Mouse (Mus musculus): ENCODE data around the gene Tnfsf18. TPM values are rescaled to one million over a fixed set of nuclear protein-coding genes. Genes with fewer than 3 reads are reported as not detected.

The Tnfsf18 gene
- total RNA-seq (2014; fragmentation: Nextera tagmentation): not detected in 2 replicates
- total RNA-seq (2017): not detected in 2 replicates
- polyA plus RNA-seq (2012): not detected in 2 replicates

DNA sequence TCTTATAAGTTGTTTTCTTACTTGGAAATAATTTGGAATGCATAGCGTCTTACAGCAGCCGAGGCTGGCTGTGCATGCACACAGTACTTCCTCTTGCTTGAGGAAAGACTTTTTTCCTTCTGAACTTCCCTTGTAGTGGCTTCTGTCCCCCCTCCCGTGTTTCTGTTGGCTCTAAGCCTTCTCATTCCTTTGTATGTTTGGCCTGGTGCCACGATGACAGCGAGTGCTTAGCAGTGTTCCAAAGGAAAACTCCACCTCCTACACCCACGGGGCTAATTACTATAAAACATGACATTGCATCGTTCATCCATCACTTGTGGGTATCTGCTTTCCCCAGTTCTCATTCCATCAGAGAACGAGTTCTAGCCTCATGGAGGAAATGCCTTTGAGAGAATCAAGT, at the start of gene Tnfsf18:
Gene Tnfsf18, plus strand, starts transcription at position 313 of the 400 bp plus-strand sequence.
- no peaks in the 10 kb centered on the region for H3K4me1 ChIP-seq (ENCODE audit: insufficient read depth, low read depth, low read length)
- H3K9me3 ChIP-seq (replicated peaks): no peaks in the 10 kb centered on the region
- ATAC-seq (ENCODE audit: extremely low read depth, insufficient number of reproducible peaks, low FRiP score, poor library complexity, severe bottlenecking): no peak
- no peaks in the 10 kb centered on the region for H3K27me3 ChIP-seq (ENCODE audit: insufficient read depth, low read length)
- no peak within 1 kb of the TSS for H3K4me3 ChIP-seq (ENCODE audit: low read depth, low read length)
- no peak for DNase-seq (ENCODE audit: low spot score)
- H3K36me3 ChIP-seq (replicated peaks): no peaks in the 10 kb centered on the region
- TF ChIP-seq POLR2AphosphoS5 (IDR thresholded peaks at IDR 0.05; ENCODE audit: insufficient replicate concordance, low read depth, low read length) (no peak), CTCF (IDR thresholded peaks at IDR 0.05; ENCODE audit: low read depth, low read length) (no peak), GATA1 (IDR thresholded peaks at IDR 0.05; ENCODE audit: borderline replicate concordance, low read length) (no peak), GATA2 (IDR thresholded peaks at IDR 0.05; ENCODE audit: borderline replicate concordance, low read depth, low read length) (no peak), TAL1 (conservative IDR thresholded peaks at IDR 0.05; ENCODE audit: low read depth, low read length) (no peak)

DNA sequence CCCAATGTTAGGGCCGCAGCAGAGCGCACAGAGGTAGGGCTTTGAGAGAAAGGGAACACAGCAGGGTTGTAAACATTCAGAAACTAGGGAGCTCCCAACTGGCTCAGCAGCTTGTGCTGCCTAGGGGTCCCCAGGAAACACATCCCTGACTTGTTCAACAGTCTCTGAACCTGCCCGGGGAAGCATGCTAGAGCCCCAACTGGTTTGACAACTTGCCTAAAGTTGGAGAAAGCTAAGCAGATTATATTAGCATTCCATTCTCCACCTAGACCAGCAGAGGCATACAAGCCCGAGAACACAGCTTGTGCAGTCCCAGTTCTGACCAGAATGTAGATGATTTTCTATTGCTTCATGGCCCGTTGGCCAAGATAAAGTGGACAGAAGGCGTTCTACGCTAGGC, 49.6 kb upstream of the Tnfsf18 start:
- Histone ChIP-seq H3K9me3 (replicated peaks) (no peaks in the 10 kb centered on the region), H3K4me1 (ENCODE audit: insufficient read depth, low read depth, low read length) (no peaks in the 10 kb centered on the region), H3K36me3 (replicated peaks) (no peaks in the 10 kb centered on the region), H3K4me3 (ENCODE audit: low read depth, low read length) (no peak overlapping the region), H3K27me3 (ENCODE audit: insufficient read depth, low read length) (peaks cover 10% of the 10 kb centered on the region)
- ATAC-seq (ENCODE audit: extremely low read depth, insufficient number of reproducible peaks, low FRiP score, poor library complexity, severe bottlenecking) (no peak), DNase-seq (ENCODE audit: low spot score) (no peak)
- no peak for TF ChIP-seq GATA2 (IDR thresholded peaks at IDR 0.05; ENCODE audit: borderline replicate concordance, low read depth, low read length)
- TF ChIP-seq GATA1 (IDR thresholded peaks at IDR 0.05; ENCODE audit: borderline replicate concordance, low read length): no peak
- no peak for TF ChIP-seq CTCF (IDR thresholded peaks at IDR 0.05; ENCODE audit: low read depth, low read length)

DNA sequence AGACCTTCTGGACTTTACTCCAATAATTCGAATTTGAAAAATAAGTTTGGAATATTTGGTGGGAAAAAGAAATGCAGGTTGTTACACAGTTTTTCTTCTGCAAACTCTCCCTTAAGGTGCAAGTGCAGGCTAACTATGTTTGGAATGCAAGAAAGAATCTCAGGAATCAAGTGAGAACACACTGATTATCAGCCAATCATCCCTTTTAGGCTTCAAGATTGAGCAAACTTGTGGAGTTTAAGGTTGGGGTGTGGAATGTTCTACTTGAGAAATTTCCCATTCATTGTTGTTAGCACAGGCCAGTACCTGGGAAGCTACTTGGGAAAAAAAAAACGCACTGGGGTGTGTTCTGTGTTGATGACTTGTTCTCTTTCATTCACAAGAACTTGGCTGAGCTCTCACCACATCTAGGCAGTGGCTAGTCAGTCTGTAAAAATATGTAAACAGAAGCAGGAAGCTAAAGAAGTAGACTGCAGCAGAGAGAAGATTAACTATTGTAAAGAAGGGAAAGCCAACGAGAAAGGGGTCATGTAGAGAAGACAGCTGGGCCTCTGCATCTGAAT, 42.7 kb upstream of the Tnfsf18 start:
- ATAC-seq (ENCODE audit: extremely low read depth, insufficient number of reproducible peaks, low FRiP score, poor library complexity, severe bottlenecking) (no peak), DNase-seq (ENCODE audit: low spot score) (no peak)
- Histone ChIP-seq H3K4me3 (ENCODE audit: low read depth, low read length) (no peak overlapping the region), H3K4me1 (ENCODE audit: insufficient read depth, low read depth, low read length) (no peaks in the 10 kb centered on the region), H3K27me3 (ENCODE audit: insufficient read depth, low read length) (0 out of 2 replicates have a peak, but pooled peaks cover 6% of the 10 kb centered on the region), H3K36me3 (replicated peaks) (no peaks in the 10 kb centered on the region), H3K9me3 (replicated peaks) (no peaks in the 10 kb centered on the region)
- TF ChIP-seq TAL1 (conservative IDR thresholded peaks at IDR 0.05; ENCODE audit: low read depth, low read length) (no peak), POLR2AphosphoS5 (IDR thresholded peaks at IDR 0.05; ENCODE audit: insufficient replicate concordance, low read depth, low read length) (no peak), CTCF (IDR thresholded peaks at IDR 0.05; ENCODE audit: low read depth, low read length) (no peak), GATA2 (IDR thresholded peaks at IDR 0.05; ENCODE audit: borderline replicate concordance, low read depth, low read length) (no peak), GATA1 (IDR thresholded peaks at IDR 0.05; ENCODE audit: borderline replicate concordance, low read length) (no peak)

DNA sequence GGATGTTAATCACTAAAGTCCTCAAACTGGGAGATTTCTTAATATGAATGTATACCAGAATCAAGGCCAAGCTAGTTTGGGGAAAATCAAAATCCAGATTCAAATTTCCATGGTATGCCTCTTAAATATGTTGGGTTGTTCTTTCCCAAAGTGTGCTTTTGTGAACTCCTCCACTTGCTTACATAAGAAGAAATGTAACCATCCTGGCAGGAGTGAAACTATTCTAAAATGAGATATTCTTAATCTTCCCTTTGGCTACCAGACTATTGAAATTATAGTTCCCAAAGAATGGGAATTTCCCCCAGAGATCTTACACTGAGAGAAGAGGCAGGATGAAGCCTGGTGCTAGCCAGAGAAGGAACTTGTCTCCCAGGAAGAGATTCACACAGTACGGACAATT, 42.2 kb upstream of the Tnfsf18 start:
- Histone ChIP-seq H3K4me1 (ENCODE audit: insufficient read depth, low read depth, low read length) (no peaks in the 10 kb centered on the region), H3K4me3 (ENCODE audit: low read depth, low read length) (no peak overlapping the region), H3K27me3 (ENCODE audit: insufficient read depth, low read length) (0 out of 2 replicates have a peak, but pooled peaks cover 6% of the 10 kb centered on the region), H3K9me3 (replicated peaks) (no peaks in the 10 kb centered on the region), H3K36me3 (replicated peaks) (no peaks in the 10 kb centered on the region)
- DNase-seq (ENCODE audit: low spot score) (no peak), ATAC-seq (ENCODE audit: extremely low read depth, insufficient number of reproducible peaks, low FRiP score, poor library complexity, severe bottlenecking) (no peak)
- no peak for TF ChIP-seq TAL1 (conservative IDR thresholded peaks at IDR 0.05; ENCODE audit: low read depth, low read length)
- TF ChIP-seq CTCF (IDR thresholded peaks at IDR 0.05; ENCODE audit: low read depth, low read length): no peak
- no peak for TF ChIP-seq GATA2 (IDR thresholded peaks at IDR 0.05; ENCODE audit: borderline replicate concordance, low read depth, low read length)
- TF ChIP-seq POLR2AphosphoS5 (IDR thresholded peaks at IDR 0.05; ENCODE audit: insufficient replicate concordance, low read depth, low read length): no peak
- no peak for TF ChIP-seq GATA1 (IDR thresholded peaks at IDR 0.05; ENCODE audit: borderline replicate concordance, low read length)

DNA sequence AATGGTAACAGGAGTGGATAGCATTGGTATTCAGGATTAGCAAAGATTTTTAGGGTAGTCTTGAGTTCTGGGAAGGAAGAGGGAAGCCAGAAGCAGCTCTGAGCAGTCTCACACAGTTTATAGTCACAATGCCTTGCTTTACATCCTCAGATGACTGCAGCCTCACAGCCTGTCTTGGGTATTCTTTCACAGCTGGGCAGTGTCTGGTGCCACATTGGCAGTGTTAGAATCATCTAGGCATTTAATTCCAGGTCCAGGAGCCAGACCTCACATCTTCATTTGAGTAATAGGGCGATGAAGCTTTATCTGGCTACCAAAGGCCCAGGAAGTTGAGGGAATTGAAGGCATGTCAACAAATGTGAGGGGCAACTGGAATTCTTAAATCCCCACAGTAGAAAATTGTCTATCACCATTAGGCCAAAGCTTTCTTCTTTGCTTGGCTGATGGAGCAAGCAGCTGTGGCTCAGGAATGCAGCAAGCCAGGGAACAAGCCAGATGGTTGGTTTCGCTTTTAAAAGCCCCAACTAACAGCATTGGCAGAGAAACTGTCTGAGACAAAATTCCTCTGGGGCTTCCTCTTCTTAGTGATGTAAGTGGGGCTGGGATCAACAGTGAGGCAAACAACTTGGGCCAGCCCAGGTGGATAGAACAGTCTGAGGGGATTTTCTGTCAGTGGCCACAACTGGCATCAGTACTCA, 30.9 kb upstream of the Tnfsf18 start:
- DNase-seq (ENCODE audit: low spot score) (no peak), ATAC-seq (ENCODE audit: extremely low read depth, insufficient number of reproducible peaks, low FRiP score, poor library complexity, severe bottlenecking) (no peak)
- Histone ChIP-seq H3K4me1 (ENCODE audit: insufficient read depth, low read depth, low read length) (no peaks in the 10 kb centered on the region), H3K27me3 (ENCODE audit: insufficient read depth, low read length) (no peaks in the 10 kb centered on the region; the same call in 1 of the 2 replicates), H3K4me3 (ENCODE audit: low read depth, low read length) (no peak overlapping the region), H3K36me3 (replicated peaks) (no peaks in the 10 kb centered on the region), H3K9me3 (replicated peaks) (no peaks in the 10 kb centered on the region)
- TF ChIP-seq CTCF (IDR thresholded peaks at IDR 0.05; ENCODE audit: low read depth, low read length) (no peak), GATA2 (IDR thresholded peaks at IDR 0.05; ENCODE audit: borderline replicate concordance, low read depth, low read length) (no peak), TAL1 (conservative IDR thresholded peaks at IDR 0.05; ENCODE audit: low read depth, low read length) (no peak), GATA1 (IDR thresholded peaks at IDR 0.05; ENCODE audit: borderline replicate concordance, low read length) (no peak), POLR2AphosphoS5 (IDR thresholded peaks at IDR 0.05; ENCODE audit: insufficient replicate concordance, low read depth, low read length) (no peak)

GRCm38 (mm10) chr1:161477221-161477620, 17.2 kb upstream of the Tnfsf18 start:
- TF ChIP-seq GATA2 (IDR thresholded peaks at IDR 0.05; ENCODE audit: borderline replicate concordance, low read depth, low read length): no peak
- no peak for TF ChIP-seq CTCF (IDR thresholded peaks at IDR 0.05; ENCODE audit: low read depth, low read length)
- no peak for TF ChIP-seq POLR2AphosphoS5 (IDR thresholded peaks at IDR 0.05; ENCODE audit: insufficient replicate concordance, low read depth, low read length)
- no peak for TF ChIP-seq TAL1 (conservative IDR thresholded peaks at IDR 0.05; ENCODE audit: low read depth, low read length)
- no peak for TF ChIP-seq GATA1 (IDR thresholded peaks at IDR 0.05; ENCODE audit: borderline replicate concordance, low read length)
- Histone ChIP-seq H3K36me3 (replicated peaks) (no peaks in the 10 kb centered on the region), H3K27me3 (ENCODE audit: insufficient read depth, low read length) (no peaks in the 10 kb centered on the region), H3K9me3 (replicated peaks) (no peaks in the 10 kb centered on the region), H3K4me3 (ENCODE audit: low read depth, low read length) (no peak overlapping the region), H3K4me1 (ENCODE audit: insufficient read depth, low read depth, low read length) (no peaks in the 10 kb centered on the region)
- ATAC-seq (ENCODE audit: extremely low read depth, insufficient number of reproducible peaks, low FRiP score, poor library complexity, severe bottlenecking): no peak
- no peak for DNase-seq (ENCODE audit: low spot score)
